In genomic region chr9:109027521-109027920, GRCm38 (mm10) we compare ENCODE assay signal across 18 mouse cellular contexts. TPM values are rescaled to one million over a fixed set of nuclear protein-coding genes. Genes with fewer than 3 reads are reported as not detected.
DNase-seq lines count a peak whose midpoint lies in the region; ATAC-seq lines count a peak whose summit lies in the region.
"Had no signal": no experiment of that assay in that cellular context is flagged by ENCODE, and none has a peak within 500 bp of the region (broad histone marks: within the 10 kb centered on the region; RNA-seq: fewer than 3 reads in every experiment).

No protein-coding gene starts in this region.

- H3K4me3 ChIP-seq in heart, embryonic 16.5 days (ENCODE audit: low read length), result no peak overlapping the region
- H3K4me3 ChIP-seq: forebrain, embryonic 10.5 days; layer of hippocampus, adult 2 months; left cerebral cortex, adult 2 months had no signal

- DNase-seq in cerebellum, postnatal 10 days, result peak; percentile 72 to 77
- DNase-seq in cerebellum, postnatal 4 days (ENCODE audit: low spot score in 2 of 2), result no peak
- peak; percentile 27 for DNase-seq in kidney, postnatal 10 days
- no peak for DNase-seq in kidney, adult 9 months
- DNase-seq in Muller cell, postnatal 12 days (ENCODE audit: inconsistent ontology term), result peak; percentile 37
- DNase-seq in right cerebral cortex, postnatal 36 days (ENCODE audit: low spot score in 2 of 2), result no peak
- DNase-seq in kidney, postnatal 36 days, result no peak
- DNase-seq: kidney, adult 2 months; lung, embryonic 14.5 days; midbrain, embryonic 14.5 days had no signal

- peak; percentile 61; the same call in 1 of the 2 replicates for ATAC-seq in heart, embryonic 16.5 days (replicated peaks; ENCODE audit: extremely low read depth, insufficient read depth, low FRiP score)
- ATAC-seq: hindbrain, embryonic 16.5 days had no signal

- H3K36me3 ChIP-seq in heart, embryonic 16.5 days (ENCODE audit: control insufficient read depth, insufficient read depth), result no peaks in the 10 kb centered on the region
- H3K36me3 ChIP-seq: forebrain, embryonic 10.5 days had no signal

- H3K9me3 ChIP-seq in heart, embryonic 16.5 days (replicated peaks; ENCODE audit: control insufficient read depth, low read length), result no peaks in the 10 kb centered on the region
- H3K9me3 ChIP-seq: forebrain, embryonic 10.5 days had no signal

- no peak overlapping the region for H3K9ac ChIP-seq in heart, embryonic 16.5 days (ENCODE audit: low read length)
- H3K9ac ChIP-seq: lung, embryonic 14.5 days had no signal

- no peak overlapping the region for H3K27ac ChIP-seq in heart, embryonic 16.5 days (ENCODE audit: low read length)
- H3K27ac ChIP-seq: forebrain, embryonic 10.5 days; layer of hippocampus, adult 2 months; left cerebral cortex, adult 2 months had no signal

- no peaks in the 10 kb centered on the region for H3K27me3 ChIP-seq in heart, embryonic 16.5 days (ENCODE audit: control insufficient read depth, insufficient read depth, low read length)
- H3K27me3 ChIP-seq: CH12.LX had no signal

- H3K4me2 ChIP-seq in heart, embryonic 16.5 days (ENCODE audit: low read depth, low read length), result no peak overlapping the region
- H3K4me2 ChIP-seq: lung, embryonic 14.5 days had no signal

- 61% methylated on average over 8 of the region's 8 CpGs for WGBS in heart, embryonic 16.5 days

- peaks cover 2% of the 10 kb centered on the region; the same call in 1 of the 2 replicates for H3K4me1 ChIP-seq in heart, embryonic 16.5 days (ENCODE audit: control insufficient read depth, insufficient read depth, low read length)
- H3K4me1 ChIP-seq: forebrain, embryonic 10.5 days had no signal

RNA-seq across cellular contexts. Expression of gene Shisa5, which starts 10.8 kb away (rescaled TPM):
- polyA plus RNA-seq in heart, embryonic 16.5 days (2015; fragmentation: Nextera tagmentation; extraction: Ambion mirVana), result 75.4 and 84.5 TPM in 2 replicates

RNA-seq across cellular contexts. Expression of gene Trex1, which starts 32.0 kb away (rescaled TPM):
- 12.5 and 14.5 TPM in 2 replicates for polyA plus RNA-seq in heart, embryonic 16.5 days (2015; fragmentation: Nextera tagmentation; extraction: Ambion mirVana)

RNA-seq across cellular contexts. Expression of gene Pfkfb4, which starts 35.9 kb away (rescaled TPM):
- polyA plus RNA-seq in heart, embryonic 16.5 days (2015; fragmentation: Nextera tagmentation; extraction: Ambion mirVana), result 3.1 and 4.8 TPM in 2 replicates

RNA-seq across cellular contexts. Expression of gene Ucn2, which starts 41.7 kb away (rescaled TPM):
- polyA plus RNA-seq in heart, embryonic 16.5 days (2015; fragmentation: Nextera tagmentation; extraction: Ambion mirVana), result not detected in 2 replicates
- polyA plus RNA-seq: forebrain, embryonic 10.5 days; heart, embryonic 14.5 days; hindbrain, embryonic 16.5 days; lung, embryonic 14.5 days; midbrain, embryonic 14.5 days; stomach, embryonic 14.5 days had no signal

RNA-seq across cellular contexts. Expression of gene Atrip, which starts 46.4 kb away (rescaled TPM):
- 15.6 and 17.3 TPM in 2 replicates for polyA plus RNA-seq in heart, embryonic 16.5 days (2015; fragmentation: Nextera tagmentation; extraction: Ambion mirVana)

Comparison
In these comparisons a context has a peak if more than half of its experiments do, and no peak if none do; other contexts are left out.
1. DNase-seq: peak in cerebellum, postnatal 10 days (2 of 2), kidney, postnatal 10 days (single experiment) and Muller cell, postnatal 12 days (single experiment); none in cerebellum, postnatal 4 days (0 of 2), kidney, adult 9 months (single experiment), right cerebral cortex, postnatal 36 days (0 of 2) and kidney, postnatal 36 days (0 of 2).